Mouse (Mus musculus) testis, adult 2 months (tissue): ENCODE results near the gene Ethe1.

ENCODE experiments used
- CTCF ChIP-seq: fragments of 200-500 bp; IDR thresholded peaks from 2 replicates; pipeline ENCODE4 v1.5.1; 2012; ENCODE audit warnings: low read depth, mild to moderate bottlenecking, inconsistent platforms, low read length, moderate library complexity; ENCODE audit not compliant: control insufficient read depth, insufficient read depth, insufficient replicate concordance
- POLR2A ChIP-seq: fragments of 200-500 bp; IDR thresholded peaks from 2 replicates; pipeline ENCODE4 v1.6.1; 2012; ENCODE audit warnings: low read depth, mild to moderate bottlenecking, inconsistent platforms, low read length, moderate library complexity; ENCODE audit not compliant: control insufficient read depth

DNA sequence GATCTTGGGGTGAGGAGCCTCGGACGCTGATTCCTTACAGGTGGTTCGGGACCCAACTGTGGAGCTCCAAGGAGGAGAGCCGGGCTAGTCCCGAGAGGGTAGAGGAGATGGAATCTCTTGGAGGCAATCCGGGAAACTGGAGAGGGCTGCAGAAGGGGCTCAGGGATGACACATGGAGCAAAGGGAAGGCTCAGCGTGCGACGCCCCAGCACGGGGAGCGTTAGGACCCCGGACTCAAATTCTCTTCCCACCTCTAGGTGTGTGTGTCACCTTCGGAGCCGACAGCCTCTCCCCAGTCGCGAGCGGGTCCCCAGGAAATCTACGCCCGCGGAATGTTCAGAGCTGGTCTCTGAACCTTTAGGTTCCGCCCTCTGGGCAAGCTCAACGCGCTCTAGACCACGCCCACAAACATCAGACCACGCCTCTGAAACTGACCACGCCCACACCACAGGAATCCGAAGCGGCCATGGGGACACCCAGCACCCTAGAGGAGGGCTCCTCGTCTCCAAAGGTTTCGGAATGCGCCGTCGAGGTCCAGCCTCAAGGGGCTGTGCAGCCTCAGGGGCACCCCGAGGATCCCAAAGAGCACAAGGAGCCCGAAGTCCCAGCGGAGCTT lies 23.6 kb downstream of the Ethe1 start:
- TF ChIP-seq POLR2A (peak; percentile 43; the same call in 1 of the 2 replicates), CTCF (no peak)
